Mouse (Mus musculus) kidney, adult 2 months (tissue): ENCODE measurements around the gene Fbxl12.

Experiments
- CTCF ChIP-seq: fragments of 200-500 bp; conservative IDR thresholded peaks from 2 replicates; pipeline ENCODE4 v1.5.1; 2011; ENCODE audit warnings: low read depth, mild to moderate bottlenecking, control low read depth, low read length, moderate library complexity, mixed read lengths; ENCODE audit not compliant: insufficient read depth, insufficient read length
- POLR2A ChIP-seq: fragments of 200-500 bp; IDR thresholded peaks from one replicate; pipeline ENCODE4 v1.6.1; 2011; ENCODE audit warnings: low read depth, low read length, control low read depth

GRCm38 (mm10) chr9:20663956-20664355 lies 19.4 kb upstream of the Fbxl12 start:
- TF ChIP-seq CTCF (no peak), POLR2A (no peak)
